Mouse (Mus musculus): Measurements from ENCODE around the gene Slc16a12.

Slc16a12 gene

DNA sequence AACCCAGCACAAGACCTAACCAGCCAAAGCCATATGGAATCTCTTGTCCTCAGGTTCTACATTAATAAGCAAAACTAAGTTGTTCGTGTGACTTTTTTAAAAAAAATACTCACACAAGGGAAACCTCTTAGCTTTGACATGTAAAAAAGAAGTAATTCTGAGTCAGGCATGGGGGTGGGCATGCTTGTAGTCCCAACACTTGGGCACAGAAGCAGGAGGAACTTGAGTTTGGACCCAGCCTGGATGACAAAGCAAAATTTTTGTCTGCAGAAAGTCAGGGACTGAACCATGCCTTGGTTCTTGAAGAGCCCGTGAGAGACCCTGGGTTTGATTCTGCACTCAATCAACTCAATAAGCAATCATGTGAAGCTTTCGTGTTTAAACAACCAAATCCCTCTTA lies 17.6 kb downstream of the Slc16a12 start:
- DNase-seq (ENCODE audit: extremely low read depth, low read depth, low spot score): no peak

- DNase-seq (ENCODE audit: extremely low read depth, low read depth, low spot score): no peak
Observed at GRCm38 (mm10) chr19:34726254-34726962, 20.7 kb downstream of the Slc16a12 start.

DNA sequence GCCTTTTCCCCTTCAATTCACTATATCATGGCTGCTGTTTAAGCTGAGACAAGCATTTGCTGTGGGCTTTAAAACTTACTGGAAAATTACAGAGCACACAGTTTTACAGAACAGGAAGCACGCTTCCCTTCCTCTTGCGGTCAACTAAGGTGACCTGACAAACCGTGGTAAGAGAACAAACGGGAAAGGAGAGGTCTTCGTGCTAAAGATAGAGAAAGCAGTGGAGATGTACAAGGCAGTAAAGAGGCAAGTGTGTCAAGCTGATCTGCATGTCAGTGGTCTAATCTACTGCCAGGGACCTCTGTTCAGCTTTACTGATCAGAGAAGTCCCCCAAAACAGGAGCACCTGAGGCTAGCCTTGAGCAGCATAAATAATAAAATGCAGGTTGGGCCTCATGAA lies 21.7 kb downstream of the Slc16a12 start:
- DNase-seq (ENCODE audit: extremely low read depth, low read depth, low spot score): no peak

GRCm38 (mm10) chr19:34724598-34724997 lies 22.5 kb downstream of the Slc16a12 start:
- DNase-seq (ENCODE audit: extremely low read depth, low read depth, low spot score): no peak

GRCm38 (mm10) chr19:34722541-34722940 lies 24.5 kb downstream of the Slc16a12 start:
- DNase-seq (ENCODE audit: extremely low read depth, low read depth, low spot score): no peak

- no peak for DNase-seq (ENCODE audit: extremely low read depth, low read depth, low spot score)
Observed at GRCm38 (mm10) chr19:34720130-34720529, 27.0 kb downstream of the Slc16a12 start.

GRCm38 (mm10) chr19:34718963-34719362 lies 28.1 kb downstream of the Slc16a12 start:
- DNase-seq (ENCODE audit: extremely low read depth, low read depth, low spot score): no peak

DNA sequence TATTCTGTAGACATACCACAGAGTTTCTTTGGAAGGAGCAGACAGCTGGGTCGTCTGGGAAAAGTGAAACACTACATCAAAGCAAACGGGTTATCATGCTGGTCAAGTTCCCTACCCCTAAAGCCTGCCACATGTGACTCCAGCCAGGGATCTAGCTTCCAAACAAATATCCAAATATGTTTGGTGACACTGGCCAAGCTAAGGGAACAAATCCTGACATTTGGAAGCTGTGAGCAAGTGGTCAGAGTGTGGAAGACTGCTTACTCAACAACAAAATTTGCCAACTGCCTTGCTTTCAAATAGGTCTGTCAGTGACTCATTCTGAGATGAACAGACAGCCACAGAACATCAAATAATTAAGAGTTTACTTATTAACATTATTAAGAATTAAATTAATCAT lies 28.6 kb downstream of the Slc16a12 start:
- DNase-seq (ENCODE audit: extremely low read depth, low read depth, low spot score): no peak

GRCm38 (mm10) chr19:34715895-34716294 lies 31.2 kb downstream of the Slc16a12 start:
- DNase-seq (ENCODE audit: extremely low read depth, low read depth, low spot score): no peak

DNA sequence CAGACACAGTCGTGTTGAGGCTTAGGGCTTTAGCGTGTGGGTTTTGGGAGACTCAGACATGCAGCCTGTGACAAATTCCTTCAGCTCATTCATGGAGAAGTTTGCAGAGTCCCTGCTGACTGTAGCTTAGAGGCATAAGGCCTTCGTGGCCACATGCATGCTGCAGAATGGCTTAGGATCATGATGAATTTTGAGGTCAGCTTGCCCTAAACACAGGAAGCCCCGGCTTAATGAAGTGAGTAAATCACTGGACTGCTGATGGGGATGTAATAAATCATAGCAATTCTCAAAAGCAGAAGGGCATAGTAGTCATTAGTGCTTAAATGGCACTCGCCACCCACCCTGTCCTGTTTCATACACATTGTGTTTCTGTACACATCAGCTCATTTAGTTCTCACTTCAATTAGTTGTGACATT lies 32.8 kb downstream of the Slc16a12 start:
- no peak for DNase-seq (ENCODE audit: extremely low read depth, low read depth, low spot score)

GRCm38 (mm10) chr19:34712050-34712449 lies 35.0 kb downstream of the Slc16a12 start:
- DNase-seq (ENCODE audit: extremely low read depth, low read depth, low spot score): no peak

DNA sequence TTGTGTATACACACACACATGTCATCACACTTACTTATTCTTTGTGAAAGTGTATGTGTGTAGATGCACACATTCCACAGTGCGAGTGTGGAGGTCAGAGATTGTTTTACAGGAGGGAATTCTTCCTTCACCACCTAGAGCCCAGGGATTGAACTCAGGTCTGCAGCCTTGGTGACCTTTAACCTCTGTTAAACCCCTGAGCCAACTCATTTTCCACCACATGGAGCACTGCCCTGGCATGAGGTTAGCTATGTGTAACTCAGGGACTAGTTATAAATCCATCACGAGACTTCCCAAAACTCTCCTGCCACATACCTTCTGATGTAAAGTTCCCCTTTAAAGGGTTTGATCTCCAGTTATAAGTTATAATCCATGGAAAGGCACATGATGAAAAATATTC lies 38.9 kb downstream of the Slc16a12 start:
- DNase-seq (ENCODE audit: extremely low read depth, low read depth, low spot score): no peak

- no peak for DNase-seq (ENCODE audit: extremely low read depth, low read depth, low spot score)
Observed at GRCm38 (mm10) chr19:34707571-34707970, 39.5 kb downstream of the Slc16a12 start.

- DNase-seq (ENCODE audit: extremely low read depth, low read depth, low spot score): no peak
Observed at GRCm38 (mm10) chr19:34706261-34706660, 40.8 kb downstream of the Slc16a12 start.

DNA sequence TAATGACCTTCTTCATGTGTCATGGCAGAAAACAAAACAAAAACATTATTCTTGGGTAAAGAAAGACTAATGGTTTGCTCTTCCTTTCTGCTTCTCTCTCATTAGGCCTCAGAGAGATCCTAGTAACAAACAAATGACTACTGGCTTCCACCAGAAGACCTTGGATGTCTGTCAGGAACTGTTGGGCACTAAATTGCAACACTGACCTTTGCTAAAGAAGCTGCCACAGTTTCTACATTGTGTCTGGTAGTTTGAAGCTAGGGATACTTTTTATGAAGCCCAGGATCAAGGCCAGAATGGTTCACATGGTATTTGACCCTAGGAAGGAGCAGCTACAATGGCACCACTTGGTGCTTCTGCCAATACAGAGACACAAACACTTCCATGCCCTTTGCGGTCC lies 41.9 kb downstream of the Slc16a12 start:
- no peak for DNase-seq (ENCODE audit: extremely low read depth, low read depth, low spot score)

- DNase-seq (ENCODE audit: extremely low read depth, low read depth, low spot score): no peak
Observed at GRCm38 (mm10) chr19:34699300-34699699, 47.8 kb downstream of the Slc16a12 start.

DNA sequence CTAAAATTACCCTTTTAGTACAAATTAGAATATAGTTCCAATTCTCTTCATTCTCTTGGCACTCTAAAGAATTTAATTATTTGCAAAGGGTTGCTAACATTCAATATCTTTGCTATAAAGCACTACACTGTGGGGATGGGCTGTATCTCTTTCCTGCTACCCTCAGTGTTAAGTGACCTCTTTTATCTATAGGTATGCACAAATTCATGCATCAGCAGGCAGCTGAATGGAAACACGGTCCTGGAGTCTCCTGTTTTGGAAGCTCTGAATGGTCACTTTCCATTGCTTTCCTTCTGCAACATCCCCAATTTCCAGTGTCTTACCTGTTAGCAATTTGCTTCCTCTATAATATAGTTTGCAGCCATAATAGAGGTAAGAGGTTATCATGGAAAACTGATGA lies 48.2 kb downstream of the Slc16a12 start:
- no peak for DNase-seq (ENCODE audit: extremely low read depth, low read depth, low spot score)

- no peak for DNase-seq (ENCODE audit: extremely low read depth, low read depth, low spot score)
Observed at GRCm38 (mm10) chr19:34698432-34698831, 48.7 kb downstream of the Slc16a12 start.

- DNase-seq (ENCODE audit: extremely low read depth, low read depth, low spot score): no peak
Observed at GRCm38 (mm10) chr19:34697461-34697860, 49.6 kb downstream of the Slc16a12 start.

DNA sequence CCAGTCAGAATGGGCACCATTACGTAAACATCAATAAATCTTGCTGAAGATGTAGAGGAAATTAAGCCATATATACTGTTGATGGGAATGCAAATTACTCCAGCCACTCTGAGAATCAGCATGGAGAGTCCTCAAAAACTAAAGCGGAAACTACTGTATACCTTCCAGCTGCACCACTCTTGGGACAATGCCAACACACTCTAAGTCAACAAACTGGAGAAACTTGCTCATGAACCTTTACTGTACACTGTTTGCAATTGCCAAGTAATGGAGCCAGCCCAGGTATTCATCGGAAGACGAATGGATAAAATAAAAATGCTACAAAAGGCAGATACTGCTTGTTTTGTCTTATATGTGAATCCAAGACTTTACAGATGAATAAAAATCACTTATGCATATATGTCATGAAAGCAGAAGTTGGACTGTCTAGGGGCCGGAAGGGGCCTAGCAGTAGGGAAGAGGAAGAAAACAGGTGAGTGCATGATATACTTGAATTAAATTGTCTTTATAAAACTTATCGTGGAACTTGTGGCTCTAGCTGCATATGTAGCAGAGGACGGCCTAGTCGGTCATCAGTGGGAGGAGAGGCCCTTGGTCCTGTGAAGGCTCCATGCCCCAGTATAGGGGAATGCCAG lies 50.6 kb downstream of the Slc16a12 start:
- DNase-seq (ENCODE audit: extremely low read depth, low read depth, low spot score): no peak

- no peak for DNase-seq (ENCODE audit: extremely low read depth, low read depth, low spot score)
Observed at GRCm38 (mm10) chr19:34691402-34691801, 55.7 kb downstream of the Slc16a12 start.

DNA sequence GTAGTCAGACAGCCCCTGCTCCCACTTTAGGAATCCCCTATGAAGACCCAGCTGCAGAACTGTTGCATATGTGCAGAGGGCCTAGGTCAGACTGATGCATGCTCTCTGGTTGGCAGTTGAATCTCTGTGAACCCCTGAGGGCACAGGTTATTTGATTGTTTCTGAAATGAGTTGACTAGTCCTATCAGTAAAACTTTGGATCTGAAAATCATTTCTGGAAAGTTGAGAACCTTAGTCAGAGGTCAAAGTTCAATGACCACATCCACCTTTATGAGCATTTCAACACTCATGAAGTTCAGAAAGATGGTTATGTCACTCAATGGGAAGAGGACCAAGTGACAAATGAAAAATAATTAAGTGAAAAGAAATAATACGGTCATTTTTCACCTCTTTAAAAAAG lies 61.6 kb downstream of the Slc16a12 start:
- no peak for DNase-seq (ENCODE audit: extremely low read depth, low read depth, low spot score)

DNA sequence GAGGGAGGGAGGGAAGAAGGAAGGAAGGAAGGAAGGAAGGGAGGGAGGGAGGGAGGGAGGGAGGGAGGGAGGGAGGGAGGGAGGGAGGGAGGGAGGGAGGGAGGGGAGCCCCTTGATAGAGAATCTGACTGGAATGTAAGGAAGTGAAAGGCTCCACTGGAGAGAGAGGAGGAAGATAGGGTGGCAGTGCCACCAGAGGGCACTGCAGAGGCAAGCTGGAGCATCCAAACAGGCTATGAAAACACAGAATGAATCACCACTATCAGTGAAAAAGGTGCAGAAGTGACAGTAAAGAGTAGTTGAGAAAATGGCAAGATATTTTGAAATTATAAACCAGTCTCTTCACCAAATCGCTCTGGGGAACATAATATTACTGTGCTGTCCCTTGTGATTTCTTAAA lies 62.2 kb downstream of the Slc16a12 start:
- no peak for DNase-seq (ENCODE audit: extremely low read depth, low read depth, low spot score)

Data from fat pad, adult 2 months (tissue).